Mouse (Mus musculus) liver, postnatal 0 days (tissue): ENCODE measurements at regions not wholly inside any gene's neighbourhood (a gene's known extent, or its start where the extent isn't known, plus 50 kb on each side); places are given as distances from the start of the nearest gene placed in this dataset.

Experiments used
- CTCF ChIP-seq: sonication (generic); IDR thresholded peaks from 2 replicates; pipeline ENCODE4 v1.5.1; 2016; ENCODE audit warnings: antibody characterized with exemption, low read depth
- EP300 ChIP-seq: IDR thresholded peaks from 2 replicates; pipeline ENCODE4 v1.6.1; 2016; ENCODE audit warnings: antibody characterized with exemption, low read depth, mild to moderate bottlenecking

GRCm38 (mm10) chr6:67102014-67102413, 64.8 kb upstream of the Gadd45a start:
- TF ChIP-seq EP300 (no peak), CTCF (no peak)
